Mouse (Mus musculus): ENCODE data around the gene Fam184a. TPM values are rescaled to one million over a fixed set of nuclear protein-coding genes. Genes with fewer than 3 reads are reported as not detected.

Fam184a gene
- total and polyA plus RNA-seq, 2 experiments from 2014 or later: 10.3 to 20.3 TPM

DNA sequence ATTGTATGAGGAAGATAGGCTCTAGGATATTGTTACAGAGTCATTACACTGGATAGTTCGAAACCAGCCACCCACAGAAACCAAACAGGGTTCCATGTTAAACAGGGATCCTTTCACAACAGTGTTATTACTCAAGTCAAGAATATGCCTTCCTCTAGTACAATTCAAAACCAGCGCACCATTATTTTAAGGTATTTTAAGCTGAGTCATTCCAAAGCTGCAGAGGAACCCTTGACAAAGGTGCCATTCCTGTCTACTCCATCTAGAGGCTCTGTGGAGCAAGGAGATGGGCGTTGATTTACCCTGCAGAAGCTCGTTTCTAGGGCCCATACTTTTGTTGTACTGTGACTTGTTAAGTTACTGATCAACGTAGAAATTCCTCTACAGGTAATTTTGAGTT lies 152.1 kb downstream of the Fam184a start:
- H3K9me3 ChIP-seq (ENCODE audit: low read length): no peaks in the 10 kb centered on the region
- ATAC-seq (no peak), DNase-seq (no peak)
- H3K4me3 ChIP-seq (ENCODE audit: low read depth, low read length): no peak overlapping the region
- no peak overlapping the region for H3K27ac ChIP-seq (ENCODE audit: low read depth, low read length)
- TF ChIP-seq CTCF (IDR thresholded peaks at IDR 0.05; ENCODE audit: low read depth): peak; percentile 11; the same call in 1 of the 2 replicates
- 45% methylated on average over 5 of the region's 5 CpGs for WGBS
- H3K9ac ChIP-seq: no peak overlapping the region
- H3K4me1 ChIP-seq (ENCODE audit: insufficient read depth): peaks cover 15% of the 10 kb centered on the region
- H3K36me3 ChIP-seq (ENCODE audit: insufficient read depth): peaks cover 7% of the 10 kb centered on the region; the same call in 1 of the 2 replicates
- H3K27me3 ChIP-seq (ENCODE audit: insufficient read depth, low read length): no peaks in the 10 kb centered on the region
- peak overlapping the region; percentile 19 for H3K4me2 ChIP-seq (ENCODE audit: low read depth)

DNA sequence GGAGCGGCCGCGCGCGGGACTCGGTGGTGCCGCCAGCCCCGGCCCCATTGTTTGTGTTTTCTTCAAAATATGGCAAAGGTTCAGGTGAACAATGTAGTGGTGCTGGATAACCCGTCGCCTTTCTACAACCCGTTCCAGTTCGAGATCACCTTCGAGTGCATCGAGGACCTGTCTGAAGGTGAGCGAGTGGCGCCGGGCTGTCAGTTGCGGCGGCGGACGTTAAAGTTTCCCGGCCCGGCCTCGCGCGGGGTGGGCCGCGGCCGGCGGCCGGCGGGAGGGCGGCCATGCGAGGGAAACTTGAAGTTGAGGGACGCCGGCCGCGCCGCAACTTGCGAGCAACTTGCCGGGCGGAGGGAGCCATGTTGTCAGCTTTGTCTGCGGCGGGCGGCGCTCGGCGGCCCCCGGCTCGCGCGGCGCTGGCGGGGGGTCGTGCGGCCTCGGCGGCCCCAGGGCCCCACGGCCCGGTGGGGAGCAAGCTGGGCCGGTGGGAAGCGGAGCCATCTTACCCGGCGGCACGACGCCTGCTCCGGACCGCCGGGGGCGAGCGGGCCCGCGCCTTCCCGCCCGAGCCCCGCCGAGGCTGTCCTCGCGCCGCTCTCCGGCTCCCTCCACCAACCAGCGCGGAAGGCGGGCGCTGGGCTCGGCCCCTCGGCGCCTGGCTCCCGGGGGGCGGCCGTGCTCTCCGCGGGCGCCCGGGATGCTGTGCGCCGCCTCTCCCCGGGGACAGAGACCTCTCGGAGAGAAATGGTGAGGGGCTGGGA lies 153.6 kb downstream of the Fam184a start:
- DNase-seq: peak; percentile 56
- Histone ChIP-seq H3K27me3 (ENCODE audit: insufficient read depth, low read length) (no peaks in the 10 kb centered on the region), H3K9ac (peak overlapping the region; percentile 80), H3K4me3 (ENCODE audit: low read depth, low read length) (peak overlapping the region; percentile 93), H3K4me2 (ENCODE audit: low read depth) (peak overlapping the region; percentile 78), H3K4me1 (ENCODE audit: insufficient read depth) (peaks cover 15% of the 10 kb centered on the region), H3K27ac (ENCODE audit: low read depth, low read length) (peak overlapping the region; percentile 99), H3K36me3 (ENCODE audit: insufficient read depth) (no peaks in the 10 kb centered on the region), H3K9me3 (ENCODE audit: low read length) (no peaks in the 10 kb centered on the region)
- peak; percentile 5 for ATAC-seq
- WGBS: under 1% methylated on average over 92 of the region's 99 CpGs
- no peak for TF ChIP-seq CTCF (IDR thresholded peaks at IDR 0.05; ENCODE audit: low read depth)

DNA sequence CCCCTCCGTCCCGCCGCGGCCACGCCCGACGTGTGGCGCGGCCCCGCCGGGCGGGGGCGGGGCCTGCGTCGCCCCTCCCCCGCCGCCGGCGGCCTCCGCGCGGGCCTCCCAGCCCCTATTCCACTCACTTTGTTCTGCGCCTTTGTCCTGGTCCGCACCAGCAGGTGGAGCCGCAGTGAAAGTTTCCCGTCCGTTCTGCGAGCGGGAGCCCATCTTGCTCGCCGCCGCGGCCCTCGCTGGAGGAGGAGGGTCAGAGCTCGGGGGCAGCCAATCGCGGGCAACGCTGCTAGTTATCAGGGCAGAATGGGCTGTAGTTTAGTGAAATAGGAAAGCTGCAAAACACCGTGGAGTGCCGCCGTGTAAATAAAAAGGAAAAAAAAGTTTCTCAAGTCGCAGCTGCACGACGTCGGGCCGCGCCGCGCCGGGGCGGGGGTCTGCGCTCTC lies 154.2 kb downstream of the Fam184a start, which contains the start of gene Asf1a:
TSS of gene Asf1a (plus strand) at position 81 of the 444 bp plus-strand sequence.
- Histone ChIP-seq H3K9ac (peak within 1 kb of the TSS; percentile 80), H3K27ac (ENCODE audit: low read depth, low read length) (peak within 1 kb of the TSS; percentile 99), H3K27me3 (ENCODE audit: insufficient read depth, low read length) (no peaks in the 10 kb centered on the region), H3K4me1 (ENCODE audit: insufficient read depth) (peaks cover 15% of the 10 kb centered on the region), H3K36me3 (ENCODE audit: insufficient read depth) (no peaks in the 10 kb centered on the region), H3K4me3 (ENCODE audit: low read depth, low read length) (peak within 1 kb of the TSS; percentile 93), H3K4me2 (ENCODE audit: low read depth) (peak within 1 kb of the TSS; percentile 78), H3K9me3 (ENCODE audit: low read length) (no peaks in the 10 kb centered on the region)
- DNase-seq (peak; percentile 97), ATAC-seq (peak; percentile 96)
- TF ChIP-seq CTCF (IDR thresholded peaks at IDR 0.05; ENCODE audit: low read depth): peak; percentile 72
- WGBS: 1% methylated on average over 45 of the region's 52 CpGs

DNA sequence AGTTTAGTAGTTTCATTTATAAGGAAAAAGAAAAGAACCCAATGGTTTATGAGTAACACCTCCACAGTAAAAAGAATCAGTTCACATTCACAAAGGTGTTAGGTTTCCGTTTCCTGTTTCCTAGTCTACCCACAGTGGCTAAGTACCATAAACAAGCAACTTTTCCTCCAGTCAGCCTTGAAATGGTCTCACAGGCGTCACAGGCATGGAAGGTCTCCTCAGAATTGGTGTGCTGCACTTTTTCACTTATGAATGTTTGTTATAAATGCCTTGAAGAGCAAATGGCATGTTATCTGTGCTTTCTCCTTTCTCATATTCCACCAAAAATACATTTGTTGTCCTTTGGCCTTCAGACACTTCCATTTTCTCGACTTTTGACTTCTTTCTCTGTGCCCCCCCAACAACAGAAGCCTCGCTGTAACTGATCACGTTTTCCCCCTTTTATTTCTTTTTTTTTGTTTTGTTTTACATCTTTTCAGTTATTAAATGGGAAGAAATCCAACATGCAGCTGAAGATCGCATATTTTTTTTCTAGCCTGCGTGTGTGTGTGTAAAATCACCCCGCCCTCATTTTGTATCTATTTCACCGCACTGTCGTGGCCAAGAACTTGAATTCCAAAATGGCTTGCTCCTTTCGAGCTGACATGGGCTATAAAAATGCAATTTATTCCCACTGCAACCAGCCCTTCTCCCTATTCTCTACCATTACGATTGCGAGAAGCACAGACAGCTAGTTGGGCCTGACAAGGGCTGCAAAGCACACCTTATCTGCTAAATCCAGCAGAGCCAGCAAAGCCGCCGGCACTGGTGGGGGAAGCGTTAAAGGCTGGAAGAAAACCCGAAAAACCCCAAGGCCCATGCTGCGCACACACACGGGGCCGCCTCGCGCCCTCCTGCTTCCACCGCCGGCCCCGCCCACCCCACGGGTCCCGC lies 154.9 kb downstream of the Fam184a start:
- H3K4me3 ChIP-seq (ENCODE audit: low read depth, low read length): peak overlapping the region; percentile 93
- ATAC-seq (peak; percentile 90), DNase-seq (no peak)
- no peaks in the 10 kb centered on the region for H3K27me3 ChIP-seq (ENCODE audit: insufficient read depth, low read length)
- peak overlapping the region; percentile 99 for H3K27ac ChIP-seq (ENCODE audit: low read depth, low read length)
- H3K4me2 ChIP-seq (ENCODE audit: low read depth): peak overlapping the region; percentile 78
- H3K9ac ChIP-seq: peak overlapping the region; percentile 80
- peaks cover 15% of the 10 kb centered on the region for H3K4me1 ChIP-seq (ENCODE audit: insufficient read depth)
- no peak for TF ChIP-seq CTCF (IDR thresholded peaks at IDR 0.05; ENCODE audit: low read depth)
- 5% methylated on average over 23 of the region's 27 CpGs for WGBS
- H3K9me3 ChIP-seq (ENCODE audit: low read length): no peaks in the 10 kb centered on the region
- no peaks in the 10 kb centered on the region for H3K36me3 ChIP-seq (ENCODE audit: insufficient read depth)

DNA sequence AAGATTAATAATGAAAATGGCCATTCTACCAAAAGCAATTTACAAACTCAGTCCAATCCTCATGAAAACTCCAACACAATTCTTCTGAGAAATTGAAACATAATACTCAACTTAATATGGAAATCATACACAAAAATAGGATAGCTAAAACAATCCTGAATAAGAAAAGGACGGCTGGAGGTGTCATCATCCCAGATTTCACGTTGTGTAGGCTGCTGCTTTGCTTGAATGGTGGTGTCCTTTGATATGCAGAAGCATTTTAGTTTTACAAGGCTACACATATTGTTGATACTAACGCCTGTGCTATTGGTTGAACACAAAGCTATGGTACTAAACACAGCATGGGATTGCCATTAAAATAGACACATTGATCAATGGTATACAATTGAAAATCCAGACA lies 165.1 kb downstream of the Fam184a start:
- no peak for TF ChIP-seq CTCF (IDR thresholded peaks at IDR 0.05; ENCODE audit: low read depth)
- no peak overlapping the region for H3K27ac ChIP-seq (ENCODE audit: low read depth, low read length)
- DNase-seq (no peak), ATAC-seq (no peak)
- WGBS: 54% methylated on average over 3 of the region's 3 CpGs
- no peaks in the 10 kb centered on the region for H3K27me3 ChIP-seq (ENCODE audit: insufficient read depth, low read length)
- no peak overlapping the region for H3K9ac ChIP-seq
- H3K9me3 ChIP-seq (ENCODE audit: low read length): no peaks in the 10 kb centered on the region
- H3K4me1 ChIP-seq (ENCODE audit: insufficient read depth): no peaks in the 10 kb centered on the region
- H3K36me3 ChIP-seq (ENCODE audit: insufficient read depth): no peaks in the 10 kb centered on the region
- no peak overlapping the region for H3K4me3 ChIP-seq (ENCODE audit: low read depth, low read length)
- no peak overlapping the region for H3K4me2 ChIP-seq (ENCODE audit: low read depth)

Other genes with a start within 250 kb of the Fam184a start
- 39.1 and 40.6 TPM in 2 replicates for gene Asf1a, start 154.4 kb downstream of the Fam184a start, total RNA-seq (2014; rRNA removed)
- gene Asf1a, start 154.4 kb downstream of the Fam184a start, polyA plus RNA-seq (2015; fragmentation: Nextera tagmentation; extraction: Ambion mirVana): 62.1 and 72.8 TPM in 2 replicates
- gene Mcm9, start 120.7 kb downstream of the Fam184a start, total RNA-seq (2014; rRNA removed): 4.5 and 6.0 TPM in 2 replicates
- 4.8 and 5.4 TPM in 2 replicates for gene Mcm9, start 120.7 kb downstream of the Fam184a start, polyA plus RNA-seq (2015; fragmentation: Nextera tagmentation; extraction: Ambion mirVana)